Mouse (Mus musculus) lung, embryonic 15.5 days (tissue): ENCODE results near the gene Il12rb2. TPM values are rescaled to one million over a fixed set of nuclear protein-coding genes. Genes with fewer than 3 reads are reported as not detected.

Experiments used
- ATAC-seq: fragments of 200-750 bp; cut with Nextera tagmentation; 2 replicates; pipeline ENCODE4 v1.8.0; 2017; ENCODE audit warnings: moderate number of reproducible peaks, borderline replicate concordance; ENCODE audit not compliant: low FRiP score, low TSS enrichment; ENCODE audit errors: extremely low read depth
- H3K27ac ChIP-seq: fragments of 300-500 bp; sonication (generic); 2 replicates; pipeline ENCODE4 v1.5.1; 2015; ENCODE audit warnings: moderate library complexity, mild to moderate bottlenecking, inconsistent platforms
- H3K27me3 ChIP-seq: fragments of 300-500 bp; sonication (generic); 2 replicates; pipeline ENCODE4 v1.6.1; 2015; ENCODE audit warnings: inconsistent platforms
- H3K36me3 ChIP-seq: fragments of 300-500 bp; sonication (generic); 2 replicates; pipeline ENCODE4 v1.6.1; 2015; ENCODE audit warnings: inconsistent platforms
- H3K4me1 ChIP-seq: fragments of 300-500 bp; sonication (generic); 2 replicates; pipeline ENCODE4 v1.6.1; 2015; ENCODE audit warnings: inconsistent platforms
- H3K4me2 ChIP-seq: fragments of 300-500 bp; sonication (generic); 2 replicates; pipeline ENCODE4 v1.6.1; 2015; ENCODE audit warnings: inconsistent platforms, mild to moderate bottlenecking, moderate library complexity
- H3K4me3 ChIP-seq: fragments of 300-500 bp; sonication (generic); 2 replicates; pipeline ENCODE4 v1.5.1; 2015; ENCODE audit warnings: mild to moderate bottlenecking, inconsistent platforms
- H3K9ac ChIP-seq: fragments of 300-500 bp; sonication (generic); 2 replicates; pipeline ENCODE4 v1.6.1; 2015; ENCODE audit warnings: inconsistent platforms
- H3K9me3 ChIP-seq: fragments of 300-500 bp; sonication (generic); 2 replicates; pipeline ENCODE4 v1.6.1; 2016; ENCODE audit warnings: inconsistent platforms
- WGBS: fragments of 180-500 bp; shearing (Covaris S2); methylation state at CpG from one replicate; pipeline ENCODE4 v1.1.7; 2015; 5-methylcytosine and 5-hydroxymethylcytosine counted together
- polyA plus RNA-seq: library from polyadenylated mRNA; unstranded; fragments of >200 nt; fragmentation: Nextera tagmentation; extraction: Ambion mirVana; gene quantifications from 2 replicates; pipeline ENCODE4 v1.2.1, GENCODE M21; 2015

Il12rb2 gene
- polyA plus RNA-seq, 1 experiment from 2014 or later = 0.54 TPM

GRCm38 (mm10) chr6:67251095-67251494 lies 124.9 kb downstream of the Il12rb2 start:
- H3K27me3 ChIP-seq = no peaks in the 10 kb centered on the region
- no peak overlapping the region for H3K4me3 ChIP-seq
- no peak overlapping the region for H3K4me2 ChIP-seq
- ATAC-seq = no peak
- no peak overlapping the region for H3K27ac ChIP-seq
- H3K4me1 ChIP-seq = no peaks in the 10 kb centered on the region
- H3K9ac ChIP-seq = no peak overlapping the region
- H3K9me3 ChIP-seq = no peaks in the 10 kb centered on the region
- H3K36me3 ChIP-seq = no peaks in the 10 kb centered on the region
- 81% methylated on average over 4 of the region's 4 CpGs for WGBS

GRCm38 (mm10) chr6:67244451-67244850 lies 131.5 kb downstream of the Il12rb2 start:
- Histone ChIP-seq H3K9ac (no peak overlapping the region), H3K4me3 (no peak overlapping the region), H3K27me3 (no peaks in the 10 kb centered on the region), H3K27ac (no peak overlapping the region), H3K4me2 (no peak overlapping the region), H3K4me1 (no peaks in the 10 kb centered on the region), H3K36me3 (no peaks in the 10 kb centered on the region), H3K9me3 (no peaks in the 10 kb centered on the region)
- WGBS = 76% methylated on average over 5 of the region's 5 CpGs
- no peak for ATAC-seq

DNA sequence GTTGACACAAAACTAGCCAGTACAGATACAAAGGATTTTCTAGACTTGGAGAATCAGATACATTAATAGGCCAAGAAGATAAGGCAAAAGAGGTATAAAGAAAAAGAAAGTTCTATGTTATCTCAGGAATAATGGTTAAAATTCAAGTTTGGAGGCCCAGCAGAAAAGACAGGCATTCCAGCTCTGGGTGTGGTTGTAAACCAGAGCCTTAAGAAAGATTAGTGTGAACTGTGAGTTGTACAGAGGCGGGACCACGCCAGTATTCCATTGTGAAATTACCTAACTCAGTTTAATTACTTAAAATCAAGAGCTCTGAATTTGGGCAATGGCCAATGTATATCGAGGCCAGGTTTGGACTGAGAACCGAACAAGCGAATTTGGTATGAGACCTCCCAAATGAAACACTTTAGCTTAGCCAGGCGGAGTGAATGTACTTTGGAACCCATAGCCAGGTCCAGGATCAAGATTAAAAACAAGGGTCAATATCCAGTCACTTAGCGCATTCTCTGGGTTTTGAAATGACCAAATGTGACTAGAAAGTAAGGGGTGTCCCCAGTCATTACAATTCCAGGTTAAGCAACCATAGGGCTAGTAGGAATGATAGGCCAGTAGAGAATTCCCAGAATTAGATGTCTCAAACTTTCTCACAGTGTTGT lies 132.1 kb downstream of the Il12rb2 start:
- H3K4me2 ChIP-seq = no peak overlapping the region
- H3K27me3 ChIP-seq = no peaks in the 10 kb centered on the region
- H3K9ac ChIP-seq = no peak overlapping the region
- H3K4me1 ChIP-seq = no peaks in the 10 kb centered on the region
- no peak for ATAC-seq
- no peak overlapping the region for H3K4me3 ChIP-seq
- 87% methylated on average over 7 of the region's 7 CpGs for WGBS
- no peaks in the 10 kb centered on the region for H3K9me3 ChIP-seq
- H3K27ac ChIP-seq = no peak overlapping the region
- no peaks in the 10 kb centered on the region for H3K36me3 ChIP-seq

Other genes with a start within 250 kb of the Il12rb2 start
- 374 and 403 TPM in 2 replicates for gene Serbp1, start 138.0 kb downstream of the Il12rb2 start, polyA plus RNA-seq
- gene Il23r, start 115.7 kb upstream of the Il12rb2 start, polyA plus RNA-seq = not detected in 2 replicates
- gene Tacstd2, start 159.6 kb upstream of the Il12rb2 start, polyA plus RNA-seq = 15.6 and 16.8 TPM in 2 replicates